Mouse (Mus musculus) lung, embryonic 14.5 days (tissue): ENCODE data around the gene Cyp39a1. TPM values are rescaled to one million over a fixed set of nuclear protein-coding genes. Genes with fewer than 3 reads are reported as not detected.

Source experiments
- ATAC-seq: fragments of 200-750 bp; cut with Nextera tagmentation; 2 replicates; pipeline ENCODE4 v1.8.0; 2017; ENCODE audit warnings: mild to moderate bottlenecking, moderate TSS enrichment, moderate library complexity; ENCODE audit not compliant: insufficient read depth
- DNase-seq: peaks from one replicate; pipeline ENCODE4 v3.0.0-alpha.2; 2015
- H3K27ac ChIP-seq: fragments of 300-500 bp; sonication (generic); 2 replicates; pipeline ENCODE4 v1.5.1; 2014; ENCODE audit warnings: low read depth, mild to moderate bottlenecking, moderate library complexity
- H3K27me3 ChIP-seq: fragments of 300-500 bp; sonication (generic); 2 replicates; pipeline ENCODE4 v1.6.1; 2014; ENCODE audit warnings: low read length, control low read depth; ENCODE audit not compliant: insufficient read depth
- H3K36me3 ChIP-seq: fragments of 300-500 bp; sonication (generic); 2 replicates; pipeline ENCODE4 v1.6.1; 2014; ENCODE audit warnings: control low read depth; ENCODE audit not compliant: insufficient read depth
- H3K4me1 ChIP-seq: fragments of 300-500 bp; sonication (generic); 2 replicates; pipeline ENCODE4 v1.6.1; 2014; ENCODE audit warnings: antibody characterized with exemption, control low read depth; ENCODE audit not compliant: insufficient read depth
- H3K4me2 ChIP-seq: fragments of 300-500 bp; sonication (generic); 2 replicates; pipeline ENCODE4 v1.6.1; 2014; ENCODE audit warnings: mild to moderate bottlenecking
- H3K4me3 ChIP-seq: fragments of 300-500 bp; sonication (generic); 2 replicates; pipeline ENCODE4 v1.5.1; 2014; ENCODE audit warnings: low read depth, low read length
- H3K9ac ChIP-seq: fragments of 300-500 bp; sonication (generic); 2 replicates; pipeline ENCODE4 v1.6.1; 2014
- H3K9me3 ChIP-seq: fragments of 300-500 bp; sonication (generic); 2 replicates; pipeline ENCODE4 v1.6.1; 2016; ENCODE audit warnings: low read depth, low read length, control low read depth
- CTCF ChIP-seq: IDR thresholded peaks from 2 replicates; pipeline ENCODE4 v1.5.1; 2016; ENCODE audit warnings: antibody characterized with exemption, low read depth
- WGBS: fragments of 180-500 bp; shearing (Covaris S2); extraction: QIAGEN DNeasy Blood & Tissue Kit; methylation state at CpG from one replicate; pipeline ENCODE4 v1.1.7; 2014; 5-methylcytosine and 5-hydroxymethylcytosine counted together
- polyA plus RNA-seq: library from polyadenylated mRNA; unstranded; fragments of >200 nt; fragmentation: Nextera tagmentation; extraction: Ambion mirVana; gene quantifications from 2 replicates; pipeline ENCODE4 v1.2.1, GENCODE M21; 2014

The Cyp39a1 gene
- polyA plus RNA-seq, 1 experiment from 2014 or later, result 30.5 TPM

- TF ChIP-seq CTCF, result no peak
- H3K27ac ChIP-seq, result no peak overlapping the region
- no peak overlapping the region for H3K9ac ChIP-seq
- 69% methylated on average over 14 of the region's 14 CpGs for WGBS
- no peak for DNase-seq
- no peaks in the 10 kb centered on the region for H3K9me3 ChIP-seq
- H3K27me3 ChIP-seq, result no peaks in the 10 kb centered on the region
- no peak for ATAC-seq
- H3K4me1 ChIP-seq, result no peaks in the 10 kb centered on the region
- no peak overlapping the region for H3K4me2 ChIP-seq
- peaks cover 21% of the 10 kb centered on the region; the same call in 1 of the 2 replicates for H3K36me3 ChIP-seq
- no peak overlapping the region for H3K4me3 ChIP-seq
These were observed 15.7 kb upstream of the Cyp39a1 start for GRCm38 (mm10) chr17:43651314-43652046.

- Histone ChIP-seq H3K27me3 (no peaks in the 10 kb centered on the region), H3K9me3 (no peaks in the 10 kb centered on the region), H3K36me3 (no peaks in the 10 kb centered on the region), H3K4me2 (peak within 1 kb of the TSS; percentile 85), H3K4me1 (peaks cover 6% of the 10 kb centered on the region; the same call in 1 of the 2 replicates), H3K9ac (peak within 1 kb of the TSS; percentile 73), H3K4me3 (peak within 1 kb of the TSS; percentile 77), H3K27ac (peak within 1 kb of the TSS; percentile 61)
- peak; percentile 99 for ATAC-seq
- TF ChIP-seq CTCF, result no peak
- peak; percentile 96 for DNase-seq
- WGBS, result under 1% methylated on average over 41 of the region's 41 CpGs
These were observed 492 bp upstream of the Cyp39a1 start, which contains the start of gene Slc25a27 for GRCm38 (mm10) chr17:43666576-43667289. Gene Slc25a27 (minus strand): TSS chr17:43667214.

GRCm38 (mm10) chr17:43669145-43669695 is 2.0 kb downstream of the Cyp39a1 start:
- no peaks in the 10 kb centered on the region for H3K27me3 ChIP-seq
- peak overlapping the region; percentile 85 for H3K4me2 ChIP-seq
- peak overlapping the region; percentile 77; the same call in 1 of the 2 replicates for H3K4me3 ChIP-seq
- peaks cover 6% of the 10 kb centered on the region; the same call in 1 of the 2 replicates for H3K4me1 ChIP-seq
- no peak for ATAC-seq
- no peak overlapping the region; the same call in 1 of the 2 replicates for H3K27ac ChIP-seq
- H3K9me3 ChIP-seq, result no peaks in the 10 kb centered on the region
- no peaks in the 10 kb centered on the region for H3K36me3 ChIP-seq
- no peak for TF ChIP-seq CTCF
- no peak overlapping the region for H3K9ac ChIP-seq
- DNase-seq, result peak; percentile 74
- WGBS, result 54% methylated on average over 6 of the region's 6 CpGs

- TF ChIP-seq CTCF, result no peak
- no peak overlapping the region for H3K9ac ChIP-seq
- H3K27ac ChIP-seq, result no peak overlapping the region
- peaks cover 6% of the 10 kb centered on the region; the same call in 1 of the 2 replicates for H3K4me1 ChIP-seq
- H3K4me2 ChIP-seq, result no peak overlapping the region
- WGBS, result 43% methylated on average over 4 of the region's 4 CpGs
- no peak for DNase-seq
- H3K9me3 ChIP-seq, result no peaks in the 10 kb centered on the region
- no peaks in the 10 kb centered on the region for H3K27me3 ChIP-seq
- ATAC-seq, result no peak
- H3K36me3 ChIP-seq, result no peaks in the 10 kb centered on the region
- H3K4me3 ChIP-seq, result no peak overlapping the region
These were observed 4.7 kb downstream of the Cyp39a1 start for GRCm38 (mm10) chr17:43671907-43672306.

DNA sequence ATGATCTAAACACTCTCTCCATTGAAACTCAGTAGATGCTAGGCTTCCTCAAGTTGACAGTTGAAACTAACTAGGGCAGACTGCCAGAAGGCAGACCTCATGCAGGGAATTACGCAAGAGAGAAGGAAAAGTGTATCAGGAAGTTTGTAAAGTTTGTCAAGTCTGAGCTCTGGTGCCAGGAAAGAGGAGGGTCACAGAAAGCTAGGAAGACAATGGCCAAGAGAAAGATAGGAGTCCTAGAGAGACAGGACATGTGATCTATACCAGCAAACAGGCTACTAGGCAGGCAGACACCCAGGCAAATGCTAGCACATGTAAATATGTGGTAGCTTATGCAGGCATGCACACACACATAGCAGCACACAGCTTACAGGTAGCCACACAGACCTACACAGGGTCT is 8.0 kb downstream of the Cyp39a1 start:
- Histone ChIP-seq H3K4me3 (no peak overlapping the region), H3K27me3 (no peaks in the 10 kb centered on the region), H3K4me1 (no peaks in the 10 kb centered on the region), H3K36me3 (0 out of 2 replicates have a peak, but pooled peaks cover 10% of the 10 kb centered on the region), H3K9ac (no peak overlapping the region), H3K27ac (peak overlapping the region; percentile 54; the same call in 1 of the 2 replicates), H3K4me2 (no peak overlapping the region), H3K9me3 (no peaks in the 10 kb centered on the region)
- TF ChIP-seq CTCF, result no peak
- ATAC-seq, result peak; percentile 71; the same call in 1 of the 2 replicates
- DNase-seq, result peak; percentile 84
- 33% methylated on average over 1 of the region's 1 CpGs for WGBS

DNA sequence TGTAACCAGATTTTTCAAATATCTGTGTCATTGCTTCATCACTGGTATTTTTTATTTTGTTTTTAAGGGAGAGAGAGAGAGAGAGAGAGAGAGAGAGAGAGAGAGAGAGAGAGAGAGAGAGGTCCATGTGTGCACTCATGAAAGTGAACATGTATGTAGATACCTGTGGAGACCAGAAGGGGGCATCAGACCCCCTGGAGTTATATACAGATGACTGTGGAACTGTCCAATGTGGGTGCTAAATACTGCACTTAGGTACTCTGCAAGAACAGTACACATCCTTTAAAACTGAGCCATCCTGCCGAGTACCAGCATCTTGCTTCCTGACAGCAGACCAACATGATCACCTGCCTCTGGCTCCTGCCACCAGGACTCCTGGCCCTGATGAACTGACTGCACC is 9.0 kb downstream of the Cyp39a1 start:
- no peak for DNase-seq
- no peaks in the 10 kb centered on the region for H3K9me3 ChIP-seq
- H3K4me2 ChIP-seq, result no peak overlapping the region
- H3K36me3 ChIP-seq, result peaks cover 18% of the 10 kb centered on the region; the same call in 1 of the 2 replicates
- no peaks in the 10 kb centered on the region for H3K4me1 ChIP-seq
- H3K4me3 ChIP-seq, result no peak overlapping the region
- no peak overlapping the region for H3K9ac ChIP-seq
- H3K27me3 ChIP-seq, result no peaks in the 10 kb centered on the region
- WGBS, result 89% methylated on average over 1 of the region's 1 CpGs
- H3K27ac ChIP-seq, result no peak overlapping the region
- TF ChIP-seq CTCF, result peak; percentile 28; the same call in 1 of the 2 replicates
- ATAC-seq, result no peak
